Mouse (Mus musculus) left cerebral cortex, postnatal 14 days (tissue): Measurements from ENCODE around the gene Fbxo17. TPM values are rescaled to one million over a fixed set of nuclear protein-coding genes. Genes with fewer than 3 reads are reported as not detected.

ENCODE experiments used
- DNase-seq, 2 experiments: peaks; one replicate each; pipeline ENCODE4 v3.0.0; 2021 to 2022; ENCODE audit warnings: low spot score in 2 of 2, mixed read lengths in 1 of 2
- intact Hi-C: fragments of 180-260 bp; cut with DNase I; formaldehyde crosslinking; loops from one replicate; pipeline ENCODE4 v1.15.1; 2025
- total RNA-seq, 2 experiments: library from RNA; stranded (reverse); gene quantifications; 2 replicates each; pipeline ENCODE4 v1.2.3; 2021

Fbxo17 gene
- total RNA-seq, 2 experiments from 2014 or later, result 0.88 to 0.93 TPM

DNA sequence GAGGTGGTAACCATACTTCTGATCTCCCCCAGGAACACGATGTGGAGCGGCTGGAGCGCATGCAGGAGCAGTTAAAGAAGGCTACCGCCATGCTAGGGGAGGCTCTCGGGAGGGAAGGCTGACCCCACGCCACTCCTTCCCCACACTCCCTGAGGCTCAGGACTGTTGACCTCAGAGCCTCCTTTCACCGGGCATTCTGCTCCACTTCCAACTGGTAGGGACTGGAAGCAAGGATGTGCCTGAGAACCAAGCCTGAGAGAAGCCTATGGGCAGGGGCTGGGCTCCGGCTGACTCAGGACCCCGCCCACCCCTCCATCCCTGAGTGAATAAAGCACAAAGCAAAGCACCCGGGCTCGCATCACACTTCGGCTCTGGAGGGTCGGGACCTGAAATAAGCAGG lies 42.0 kb downstream of the Fbxo17 start:
- DNase-seq, result no peak
- intact Hi-C loops, result no loop called here

DNA sequence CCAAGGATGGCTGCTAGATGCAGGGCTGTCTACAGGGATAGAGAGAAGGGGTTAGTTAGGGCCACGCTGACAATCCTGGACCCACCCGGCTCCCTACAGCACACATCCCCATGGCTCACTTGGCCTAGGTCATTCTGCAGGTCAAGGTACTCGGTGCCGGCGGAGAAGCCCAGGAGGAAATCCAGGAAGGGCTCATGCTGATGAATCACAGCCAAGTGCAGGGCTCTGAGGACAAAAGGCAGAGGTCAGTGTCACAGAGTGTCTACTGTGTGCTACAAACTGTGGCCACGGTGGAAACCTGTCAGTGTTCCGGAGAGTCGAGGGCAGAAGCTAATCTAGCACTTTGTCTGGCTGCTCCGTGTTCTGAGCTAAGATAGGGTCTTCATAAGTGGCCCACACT lies 45.3 kb downstream of the Fbxo17 start:
- DNase-seq, result no peak
- intact Hi-C loops, result no loop called here

DNA sequence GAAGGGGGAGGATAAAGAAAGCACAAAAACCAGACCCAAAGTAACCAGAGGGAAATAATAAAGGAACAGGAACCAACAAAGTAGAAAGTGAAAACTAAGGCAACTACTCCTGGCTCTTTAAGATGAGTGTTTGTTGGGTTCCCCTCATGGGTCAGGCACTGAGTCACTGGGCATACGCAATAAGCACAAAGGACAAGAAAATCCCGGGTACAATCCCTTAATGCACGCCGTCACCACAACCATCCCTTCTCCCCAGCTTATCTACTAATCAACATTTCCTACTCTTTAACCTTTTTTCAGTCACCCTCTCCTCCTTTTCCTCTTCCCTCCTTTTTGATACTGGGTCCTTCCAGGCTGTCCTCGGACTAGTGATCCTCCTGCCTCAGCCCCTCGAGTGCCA lies 48.6 kb downstream of the Fbxo17 start:
- intact Hi-C loops, result no loop called here
- DNase-seq, result no peak

DNA sequence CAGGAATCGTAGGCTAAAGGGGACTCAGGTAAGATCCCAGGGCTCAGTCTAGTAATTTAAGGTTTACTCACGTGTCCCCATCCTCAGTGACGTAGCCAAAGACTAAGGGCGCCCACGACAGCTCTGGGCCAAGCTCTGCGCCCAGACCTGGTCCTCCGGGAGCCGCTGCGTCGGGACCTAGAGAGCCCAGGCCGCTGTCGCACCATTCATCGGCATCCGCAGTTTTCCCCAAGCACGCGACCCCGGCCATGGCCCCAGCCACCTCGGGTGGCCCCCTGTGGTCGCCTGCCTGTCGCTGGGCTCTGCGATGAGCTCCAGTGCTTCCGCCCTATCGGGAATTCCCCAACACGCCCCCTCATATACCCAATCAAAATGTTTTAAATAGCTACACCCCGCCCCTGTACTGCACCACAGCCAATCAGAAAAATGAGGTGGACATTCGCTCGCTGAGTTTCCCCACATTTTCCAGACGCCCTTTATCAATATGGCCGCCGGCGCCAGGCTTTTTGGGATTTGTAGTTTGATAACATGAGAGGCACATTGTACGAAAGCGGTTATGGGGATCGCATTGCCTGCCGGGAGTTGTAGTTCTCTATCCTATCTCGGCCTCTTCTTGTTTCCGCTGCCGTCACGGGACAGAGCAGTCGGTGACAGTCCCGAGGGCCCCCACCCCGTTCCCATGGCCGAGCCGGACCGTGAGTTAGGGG lies 49.7 kb downstream of the Fbxo17 start, which contains the start of gene Sirt2:
Gene Sirt2 (plus strand): TSS at position 563 of the 707 bp plus-strand sequence.
- peak; percentile 99 for DNase-seq
- intact Hi-C loops, result no loop called here

DNA sequence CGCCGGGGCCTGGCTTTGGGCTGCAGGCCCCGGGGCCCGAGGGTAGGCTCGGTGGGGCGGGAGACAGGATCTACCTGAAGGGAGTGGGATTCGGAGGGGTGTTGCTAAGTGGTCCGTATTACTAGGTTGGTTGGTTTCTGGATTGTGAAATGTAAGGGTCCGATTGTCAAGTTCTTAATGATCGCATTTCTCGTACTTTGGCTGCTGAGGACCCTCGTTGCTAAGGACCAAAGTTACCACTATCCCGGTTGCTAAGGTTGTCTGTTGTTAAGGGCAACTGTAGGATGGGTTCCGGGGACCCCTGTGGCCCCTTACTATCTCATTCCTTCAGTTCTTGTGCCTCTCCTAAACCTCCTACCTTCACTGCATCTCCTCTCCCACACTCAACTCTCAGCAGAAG lies 50.3 kb downstream of the Fbxo17 start:
- intact Hi-C loops, result no loop called here

DNA sequence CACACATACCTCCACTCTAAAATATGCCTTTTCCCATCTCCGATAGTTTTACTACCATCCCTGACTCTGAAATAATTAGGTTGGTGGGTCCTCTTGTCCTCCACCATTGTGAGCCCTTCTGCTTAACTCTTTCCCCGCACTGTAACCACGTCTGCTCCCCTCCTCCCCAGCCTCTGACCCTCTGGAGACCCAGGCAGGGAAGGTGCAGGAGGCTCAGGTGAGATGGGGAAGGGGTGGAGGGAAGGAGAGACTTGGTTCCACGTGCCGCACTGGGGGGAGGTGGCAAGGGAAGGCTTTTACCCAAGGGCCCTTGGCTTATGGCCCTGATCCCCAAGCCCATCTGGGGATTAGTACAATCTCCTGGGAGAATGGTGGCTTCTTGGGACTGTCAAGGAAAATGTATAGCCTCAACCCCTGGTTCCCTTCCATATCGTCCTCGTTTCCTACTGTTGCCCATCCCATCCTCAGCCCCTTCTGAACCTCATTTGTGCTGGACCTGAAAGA lies 50.9 kb downstream of the Fbxo17 start, which contains the start of gene Nfkbib:
Gene Nfkbib (minus strand): TSS at position 51 of the 504 bp plus-strand sequence.
- intact Hi-C loops, result no loop called here
- no peak for DNase-seq

More for the DNA sequence above, 50.3 kb downstream of the Fbxo17 start:
- no peak for DNase-seq

DNA sequence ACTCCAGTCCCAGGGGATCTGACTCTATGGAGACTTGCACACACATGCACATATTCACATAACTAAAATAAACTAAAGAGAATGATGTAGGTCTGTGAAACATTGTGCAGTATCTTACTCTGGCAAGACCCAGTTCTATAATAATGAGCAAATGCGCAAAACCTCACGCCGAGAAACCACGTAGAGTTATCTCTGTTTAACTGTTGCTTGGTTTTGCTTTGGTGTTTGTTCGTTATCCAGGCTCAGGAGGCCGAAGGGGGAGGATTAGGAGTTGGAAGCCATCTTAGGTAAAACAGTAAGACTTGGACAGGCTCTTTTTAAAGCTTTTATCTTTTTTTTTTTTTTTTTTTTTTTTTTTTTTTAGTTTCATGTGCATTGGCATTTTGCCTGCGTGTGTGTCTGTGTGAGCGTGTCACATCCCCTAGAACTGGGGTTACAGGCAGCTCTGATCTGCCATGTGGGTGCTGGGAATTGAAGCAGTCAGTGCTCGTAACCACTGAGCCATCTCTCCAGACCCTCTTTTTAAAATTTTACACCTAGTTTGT lies 52.9 kb downstream of the Fbxo17 start:
- no peak for DNase-seq
- intact Hi-C loops, result no loop called here

DNA sequence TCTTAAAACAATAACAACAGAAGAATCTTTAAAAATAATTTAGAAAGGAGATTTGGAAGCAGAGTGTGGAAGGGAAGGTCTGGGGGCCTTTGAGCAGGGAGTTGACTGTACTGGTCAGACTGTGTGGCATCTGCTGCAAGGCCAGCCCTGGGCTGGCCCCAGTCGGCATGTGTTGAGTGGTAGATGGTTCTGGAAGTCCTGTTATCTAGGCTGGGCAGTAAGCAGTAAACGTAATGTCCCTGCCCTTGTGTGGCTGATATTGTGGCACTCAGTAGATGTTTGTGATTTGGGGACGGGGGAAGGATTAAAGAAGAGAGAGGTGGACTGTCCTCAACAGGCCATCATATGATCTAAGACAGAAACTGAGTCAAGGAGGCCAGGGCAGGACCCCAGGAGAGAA lies 53.7 kb downstream of the Fbxo17 start:
- intact Hi-C loops, result no loop called here
- no peak for DNase-seq

DNA sequence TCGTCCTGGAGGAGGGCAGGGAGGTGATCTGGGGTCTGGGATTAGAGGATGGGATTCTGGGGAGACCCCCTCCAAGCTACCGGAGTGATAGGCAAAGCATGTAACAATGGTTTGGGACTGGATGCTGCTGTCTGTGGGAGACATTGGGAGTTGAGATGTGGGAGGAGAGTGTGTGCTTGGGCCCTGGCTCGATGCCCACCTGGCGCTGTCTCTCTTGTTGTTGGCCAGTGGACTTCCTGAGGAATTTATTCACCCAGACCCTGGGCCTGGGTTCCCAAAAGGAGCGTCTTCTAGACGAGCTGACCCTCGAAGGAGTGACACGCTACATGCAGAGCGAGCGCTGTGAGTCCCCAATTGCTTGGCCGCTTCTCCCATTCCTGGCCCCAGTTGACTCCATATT lies 55.3 kb downstream of the Fbxo17 start:
- intact Hi-C loops, result no loop called here
- no peak for DNase-seq

DNA sequence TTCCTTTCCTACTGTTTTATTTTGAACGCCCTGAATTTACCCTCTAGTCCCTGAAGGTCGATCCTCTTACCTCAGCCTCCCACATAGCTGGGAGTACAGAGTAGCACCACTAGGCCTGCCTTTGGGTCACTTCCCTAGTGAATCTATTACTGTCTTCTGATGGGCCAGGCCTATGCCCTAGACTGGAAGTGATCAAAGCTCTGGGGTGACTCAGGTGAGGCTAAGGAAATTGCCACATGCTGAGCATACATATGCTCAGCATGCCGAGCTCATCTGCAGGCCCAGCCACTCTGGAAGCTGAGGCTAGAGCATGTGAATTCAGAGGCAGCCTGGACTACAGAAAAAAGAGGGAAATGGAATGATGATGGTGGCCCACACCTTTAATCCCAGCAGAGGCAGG lies 56.6 kb downstream of the Fbxo17 start:
- intact Hi-C loops, result no loop called here

DNA sequence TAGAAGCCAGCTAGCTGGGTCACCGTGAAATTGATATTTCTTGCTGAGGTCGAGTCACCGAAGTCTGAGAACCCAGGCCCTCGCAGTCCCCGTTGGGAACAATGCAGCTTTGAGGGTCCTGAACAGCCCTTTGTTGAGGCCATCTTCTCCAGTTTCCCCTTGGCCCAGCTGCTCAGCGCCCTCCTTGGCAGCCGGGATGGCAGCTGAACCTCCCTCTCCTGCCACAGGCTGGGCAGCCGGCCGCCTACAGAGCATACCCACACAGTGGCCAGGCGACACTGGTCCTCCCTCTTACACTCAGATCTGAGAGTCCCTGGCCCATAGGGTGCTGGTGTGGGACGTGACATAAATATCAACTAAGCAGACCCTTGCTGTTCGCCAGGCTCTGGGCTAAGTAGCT lies 57.6 kb downstream of the Fbxo17 start:
- no peak for DNase-seq
- intact Hi-C loops, result no loop called here

More for the DNA sequence above, 56.6 kb downstream of the Fbxo17 start:
- DNase-seq, result no peak

DNA sequence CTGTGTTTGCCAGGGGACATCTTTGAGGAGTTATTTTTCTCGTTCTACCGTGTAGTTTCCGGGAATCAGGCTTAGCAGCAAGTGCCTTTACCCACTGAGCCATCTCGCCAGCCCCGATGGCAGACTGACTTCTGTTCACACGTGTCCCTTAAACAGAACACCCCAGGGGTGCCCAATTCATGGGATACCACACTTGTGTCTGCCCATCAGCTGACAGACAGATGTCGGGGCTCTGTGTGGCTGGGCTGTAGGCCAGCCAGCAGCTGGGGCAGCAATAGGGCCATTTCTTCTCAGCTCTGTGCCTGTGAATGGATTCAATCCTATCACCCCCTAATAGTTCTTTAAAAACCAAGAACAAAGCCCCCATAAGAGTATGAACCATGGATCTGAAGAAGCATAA lies 58.5 kb downstream of the Fbxo17 start:
- intact Hi-C loops, result no loop called here
- DNase-seq, result no peak

DNA sequence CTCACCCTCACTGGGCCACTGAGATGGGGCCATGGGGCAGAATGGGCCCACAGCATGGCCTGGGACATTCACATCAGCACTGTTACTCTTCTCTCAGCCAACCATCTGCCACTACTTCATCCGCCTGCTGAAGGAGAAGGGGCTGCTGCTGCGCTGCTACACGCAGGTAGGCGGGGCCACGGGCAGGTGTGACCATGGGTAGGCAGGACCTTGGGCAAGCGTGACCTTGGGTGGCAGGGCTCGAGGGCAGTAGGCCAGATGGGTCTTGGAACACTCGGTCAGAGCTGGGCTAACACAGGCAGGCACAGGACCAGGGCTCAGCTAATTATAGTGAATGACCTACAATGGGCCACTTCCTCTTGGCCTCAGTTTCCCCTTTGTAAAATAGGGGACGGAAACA lies 62.2 kb downstream of the Fbxo17 start:
- DNase-seq, result no peak
- intact Hi-C loops, result no loop called here

DNA sequence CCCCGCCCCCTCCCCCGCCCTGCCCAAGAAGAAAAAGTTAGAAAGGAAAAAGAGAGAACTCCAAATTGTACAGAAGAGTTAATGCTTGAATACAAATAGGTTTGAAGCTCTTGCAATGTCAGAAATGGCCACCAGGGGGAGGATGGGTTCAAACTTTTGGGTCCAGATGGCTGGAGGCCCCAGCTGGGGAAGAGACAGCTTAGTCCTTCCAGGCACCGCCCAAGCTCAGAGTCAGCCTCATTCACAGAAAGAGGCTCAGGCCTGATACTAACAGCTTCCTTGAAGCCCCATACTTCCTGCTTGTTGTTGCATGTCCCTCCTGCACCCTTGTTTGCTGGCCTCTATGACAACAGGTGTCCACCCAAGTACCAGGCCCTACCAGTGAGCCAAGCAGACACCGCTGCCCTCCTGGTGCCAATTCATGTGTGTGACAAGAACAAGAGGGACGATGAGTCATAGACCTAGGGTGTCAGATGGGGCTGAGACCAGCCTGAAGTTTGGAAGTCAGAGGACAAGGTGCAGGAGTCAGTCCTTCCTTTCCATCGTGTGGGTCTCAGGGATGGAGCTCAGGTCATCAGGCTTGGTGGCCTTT lies 63.6 kb downstream of the Fbxo17 start:
- peak; percentile 94 for DNase-seq
- intact Hi-C loops, result loop anchor here (10.0 kb wide), 1 partner anchor 255 kb away; no protein-coding TSS in a partner anchor

DNA sequence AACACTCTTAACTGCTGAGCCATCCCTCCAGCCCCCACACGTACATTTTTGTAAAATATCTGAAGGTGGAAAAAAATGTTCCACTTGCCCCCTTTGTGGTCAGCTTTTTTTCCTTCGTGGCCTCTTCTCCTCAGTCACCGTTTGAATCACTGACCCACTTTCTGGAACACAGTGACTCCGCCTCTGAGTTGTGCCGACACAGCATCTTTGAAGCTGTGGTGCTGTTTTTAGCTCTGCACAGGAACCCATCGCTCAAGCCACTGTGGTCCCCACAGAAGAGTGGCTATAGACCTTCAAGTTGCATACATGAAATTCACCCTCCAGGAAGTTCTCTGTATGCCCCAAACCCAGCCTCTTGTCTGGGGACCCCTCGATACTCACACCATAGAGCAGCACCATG lies 64.3 kb downstream of the Fbxo17 start:
- intact Hi-C loops, result loop anchor here (10.0 kb wide), 1 partner anchor 254 kb away; no protein-coding TSS in a partner anchor
- peak in 1 of 2 experiments; percentile 62 for DNase-seq

DNA sequence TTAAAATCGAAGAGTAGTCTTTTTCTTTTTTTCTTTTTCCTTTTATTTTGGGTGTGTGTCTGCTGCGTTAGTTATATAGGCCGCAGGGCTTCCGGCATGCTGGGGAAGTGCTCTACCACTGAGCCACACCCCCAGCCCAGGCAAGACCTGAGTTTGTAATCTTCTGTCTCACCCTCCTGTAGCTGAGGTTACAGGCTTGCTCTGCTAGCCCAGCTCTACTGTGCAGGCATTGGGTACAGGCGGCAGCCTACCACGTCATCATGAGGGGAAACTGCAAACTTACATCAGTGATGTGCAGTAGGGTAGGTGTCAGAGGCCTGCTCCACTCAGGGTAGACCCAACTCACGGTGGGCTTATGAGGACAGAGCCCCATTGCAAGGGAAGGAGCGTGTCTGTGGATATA lies 64.7 kb downstream of the Fbxo17 start:
- intact Hi-C loops, result loop anchor here (10.0 kb wide), 1 partner anchor 254 kb away; no protein-coding TSS in a partner anchor
- no peak for DNase-seq

DNA sequence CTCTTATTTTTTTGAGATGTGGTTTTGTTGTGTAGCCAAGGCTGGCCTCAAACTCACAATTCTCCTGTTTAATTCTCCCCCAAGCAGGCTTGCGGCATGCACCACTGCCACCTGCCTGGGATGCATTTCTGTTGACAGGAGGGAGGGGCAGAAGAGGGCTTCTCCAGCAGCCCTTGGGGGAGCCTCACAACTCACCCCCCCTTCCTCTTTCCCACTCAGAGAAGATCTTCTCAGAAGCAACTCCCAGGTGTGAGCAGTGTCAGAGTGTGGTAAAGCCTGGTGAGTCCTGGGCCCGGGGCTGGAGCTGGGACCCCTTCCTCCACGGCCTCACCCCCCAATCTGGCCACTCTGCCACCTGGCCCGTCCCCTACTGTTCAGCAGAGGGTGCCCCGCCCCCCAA lies 68.6 kb downstream of the Fbxo17 start:
- no peak for DNase-seq
- intact Hi-C loops, result loop anchor here (10.0 kb wide), 1 partner anchor 250 kb away; no protein-coding TSS in a partner anchor
